Mouse (Mus musculus): ENCODE data around the gene Slc18a3.

DNA sequence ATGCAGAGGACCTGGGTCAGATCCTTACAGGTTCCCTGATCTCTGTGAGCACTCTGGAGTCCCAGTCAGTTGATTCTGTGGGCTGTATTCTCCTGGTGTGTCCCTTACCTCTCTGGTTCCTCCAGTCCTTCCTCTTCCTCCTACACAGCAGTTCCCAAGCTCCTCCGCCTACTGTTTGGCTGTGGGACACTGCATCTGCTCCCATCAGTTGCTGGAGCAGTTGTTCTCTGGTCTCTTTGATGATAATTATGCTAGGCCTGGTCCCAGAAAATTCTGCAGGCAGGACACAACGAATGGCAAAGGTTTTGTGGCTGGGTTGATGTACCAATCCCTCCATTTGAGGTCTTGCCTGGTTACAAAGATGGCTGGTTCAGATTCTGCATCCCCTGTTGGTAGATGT is 36.7 kb upstream of the Slc18a3 start:
- no peak for TF ChIP-seq CTCF (IDR thresholded peaks at IDR 0.05; ENCODE audit: borderline replicate concordance, extremely low read depth, insufficient read depth, insufficient read length)
- TF ChIP-seq POLR2A (IDR thresholded peaks at IDR 0.05; ENCODE audit: borderline replicate concordance, extremely low read depth, insufficient read depth, insufficient read length, poor library complexity, severe bottlenecking) = no peak

All from brain, embryonic 14.5 days (tissue).